Mouse (Mus musculus): ENCODE data around the gene Serpina3j.

- TF ChIP-seq ZNF384 (IDR thresholded peaks at IDR 0.05; ENCODE audit: low read depth, low read length) (no peak), MAFK (IDR thresholded peaks at IDR 0.05; ENCODE audit: insufficient read depth, low read depth, low read length) (no peak), HCFC1 (IDR thresholded peaks at IDR 0.05; ENCODE audit: borderline replicate concordance, insufficient read depth, low read length) (no peak), CHD2 (IDR thresholded peaks at IDR 0.05; ENCODE audit: low read depth, low read length) (no peak)
These were observed 20.4 kb upstream of the Serpina3j start for GRCm38 (mm10) chr12:104293963-104294362.
